Mouse (Mus musculus): ENCODE results near the gene Gm5741.

DNA sequence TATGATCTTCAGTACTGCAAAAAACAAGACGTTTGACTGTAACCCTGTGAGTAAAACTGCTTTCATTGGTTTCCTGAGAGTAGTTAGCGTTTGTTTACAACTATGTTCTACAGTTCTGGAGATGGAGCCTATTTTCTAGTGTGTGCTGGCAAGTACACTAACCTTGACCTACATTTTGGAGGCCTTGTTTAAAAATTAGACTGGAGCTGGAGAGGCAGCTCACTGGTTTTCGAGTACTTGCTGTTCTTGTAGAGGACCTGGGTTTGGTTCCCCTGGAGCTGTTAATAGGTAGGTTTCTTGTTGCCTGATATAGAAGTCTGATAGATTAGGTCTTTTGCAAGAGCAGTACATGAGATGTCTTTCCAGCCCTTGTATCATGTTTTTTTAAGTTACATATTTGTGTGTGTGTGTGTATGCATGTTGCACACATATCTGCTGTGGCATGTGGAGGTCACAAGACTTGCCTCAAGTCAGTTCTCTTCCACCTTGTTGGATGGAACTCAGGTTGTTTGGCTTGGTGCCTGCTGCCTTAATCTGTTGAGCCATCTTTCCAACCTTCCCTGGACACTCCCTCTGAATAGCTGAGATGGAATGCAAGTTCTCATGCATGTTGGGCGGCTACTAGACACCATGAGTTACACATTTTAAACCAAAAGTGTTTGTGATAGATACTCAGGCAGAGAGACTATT, 35.0 kb downstream of the Gm5741 start:
- TF ChIP-seq USF1 (IDR thresholded peaks at IDR 0.05; ENCODE audit: low read depth) (no peak), CTCF (IDR thresholded peaks at IDR 0.05; ENCODE audit: control insufficient read depth, insufficient read depth, insufficient read length) (no peak), MAX (IDR thresholded peaks at IDR 0.05) (no peak), FOSL1 (IDR thresholded peaks at IDR 0.05; ENCODE audit: insufficient read depth, low read length, poor library complexity, severe bottlenecking) (no peak)

All from C2C12 (cell line).